Mouse (Mus musculus): ENCODE results near the gene BC028528.
A peak's percentile ranks its signal among the peaks of the same experiment; 100 is the strongest.
"Not testable (repeated sequence)": the region's sequence is repeated elsewhere in the genome, so short reads cannot be mapped to it uniquely, and the experiment has no call there.

BC028528 gene

GRCm38 (mm10) chr3:95891211-95892065, at the start of gene BC028528:
Gene BC028528, minus strand, starts transcription at chr3:95892005.
- no peak for DNase-seq (ENCODE audit: low spot score in 2 of 2)

GRCm38 (mm10) chr3:95938835-95939234, 47.0 kb upstream of the BC028528 start:
- no peak for DNase-seq (ENCODE audit: low spot score in 2 of 2)

GRCm38 (mm10) chr3:95938217-95938616, 46.4 kb upstream of the BC028528 start:
- no peak for DNase-seq (ENCODE audit: low spot score in 2 of 2)

GRCm38 (mm10) chr3:95934448-95934847, 42.6 kb upstream of the BC028528 start:
- DNase-seq (ENCODE audit: low spot score in 2 of 2) = no peak

- DNase-seq (ENCODE audit: low spot score in 2 of 2) = no peak
These were observed 41.4 kb upstream of the BC028528 start for GRCm38 (mm10) chr3:95933111-95933750.

GRCm38 (mm10) chr3:95932566-95932965, 40.8 kb upstream of the BC028528 start:
- no peak for DNase-seq (ENCODE audit: low spot score in 2 of 2)

GRCm38 (mm10) chr3:95932157-95932556, 40.4 kb upstream of the BC028528 start:
- DNase-seq (ENCODE audit: low spot score in 2 of 2) = no peak

GRCm38 (mm10) chr3:95931471-95931870, 39.7 kb upstream of the BC028528 start:
- DNase-seq (ENCODE audit: low spot score in 2 of 2) = no peak

- DNase-seq (ENCODE audit: low spot score in 2 of 2) = no peak
These were observed 38.6 kb upstream of the BC028528 start for GRCm38 (mm10) chr3:95930471-95930789.

- no peak for DNase-seq (ENCODE audit: low spot score in 2 of 2)
These were observed 38.0 kb upstream of the BC028528 start for GRCm38 (mm10) chr3:95929581-95930470.

- peak; percentile 95 to 97 for DNase-seq (ENCODE audit: low spot score in 2 of 2)
These were observed 37.1 kb upstream of the BC028528 start, which contains the start of gene Anp32e for GRCm38 (mm10) chr3:95928658-95929503. Gene Anp32e, plus strand, starts transcription at chr3:95929246.

GRCm38 (mm10) chr3:95928261-95928657, 36.5 kb upstream of the BC028528 start:
- DNase-seq (ENCODE audit: low spot score in 2 of 2) = no peak

GRCm38 (mm10) chr3:95925087-95925486, 33.3 kb upstream of the BC028528 start:
- no peak for DNase-seq (ENCODE audit: low spot score in 2 of 2)

GRCm38 (mm10) chr3:95924185-95924584, 32.4 kb upstream of the BC028528 start:
- DNase-seq (ENCODE audit: low spot score in 2 of 2) = no peak

GRCm38 (mm10) chr3:95923429-95923828, 31.6 kb upstream of the BC028528 start:
- DNase-seq (ENCODE audit: low spot score in 2 of 2) = not testable (repeated sequence)

- not testable (repeated sequence) for DNase-seq (ENCODE audit: low spot score in 2 of 2)
These were observed 28.7 kb upstream of the BC028528 start for GRCm38 (mm10) chr3:95920532-95920931.

GRCm38 (mm10) chr3:95916760-95917159, 25.0 kb upstream of the BC028528 start:
- DNase-seq (ENCODE audit: low spot score in 2 of 2) = no peak

GRCm38 (mm10) chr3:95914706-95915105, 22.9 kb upstream of the BC028528 start:
- no peak for DNase-seq (ENCODE audit: low spot score in 2 of 2)

GRCm38 (mm10) chr3:95907613-95908012, 15.8 kb upstream of the BC028528 start:
- no peak for DNase-seq (ENCODE audit: low spot score in 2 of 2)

GRCm38 (mm10) chr3:95906860-95907259, 15.1 kb upstream of the BC028528 start:
- no peak for DNase-seq (ENCODE audit: low spot score in 2 of 2)

GRCm38 (mm10) chr3:95905940-95906492, 14.2 kb upstream of the BC028528 start:
- DNase-seq (ENCODE audit: low spot score in 2 of 2) = no peak

Data from right cerebral cortex, postnatal 36 days (tissue).